Mouse (Mus musculus): ENCODE measurements around the gene Cdk6. TPM values are rescaled to one million over a fixed set of nuclear protein-coding genes. Genes with fewer than 3 reads are reported as not detected.
A peak's percentile ranks its signal among the peaks of the same experiment; 100 is the strongest.

Gene Cdk6
- total and polyA plus RNA-seq, 3 experiments: 79.0 to 318 (median 197) TPM

- Histone ChIP-seq H3K79me2 (ENCODE audit: control insufficient read depth, insufficient read depth, low read length, poor library complexity) (peaks cover 59% of the 10 kb centered on the region), H3K36me3 (ENCODE audit: control insufficient read depth in 1 of 2, insufficient read depth in 2 of 2, low read length in 2 of 2) (peaks cover 37 to 91% of the 10 kb centered on the region in 2 experiments), H3K4me1 (ENCODE audit: control insufficient read depth in 1 of 2, insufficient read depth in 2 of 2, low read length in 2 of 2) (peaks cover 67 to 72% of the 10 kb centered on the region in 2 experiments), H3K9me3 (replicated peaks; ENCODE audit: insufficient read depth, low read length) (no peaks in the 10 kb centered on the region), H3K27ac (ENCODE audit: control insufficient read depth, low read depth, low read length) (peak overlapping the region; percentile 98), H3K27me3 (ENCODE audit: control insufficient read depth in 1 of 2, insufficient read depth in 2 of 2, low read length in 2 of 2) (no peaks in the 10 kb centered on the region), H3K4me3 (ENCODE audit: control insufficient read depth in 1 of 2, insufficient read depth in 1 of 2, low read depth in 2 of 2, low read length in 2 of 2) (no peak overlapping the region), H3K9ac (ENCODE audit: control insufficient read depth, low read depth, low read length, poor library complexity, severe bottlenecking) (peak overlapping the region; percentile 32; the same call in 1 of the 2 replicates)
- DNase-seq (ENCODE audit: low read depth, low spot score): no peak
- TF ChIP-seq MAX (IDR thresholded peaks at IDR 0.05; ENCODE audit: low read length) (no peak), MAFK (IDR thresholded peaks at IDR 0.05; ENCODE audit: borderline replicate concordance, low read depth, low read length) (no peak), MEF2A (IDR thresholded peaks at IDR 0.05; ENCODE audit: extremely low read depth, insufficient replicate concordance, low read depth, low read length, poor library complexity, severe bottlenecking) (no peak), ZNF384 (IDR thresholded peaks at IDR 0.05; ENCODE audit: low read depth, low read length) (no peak), KAT2A (conservative IDR thresholded peaks at IDR 0.05; ENCODE audit: low read depth, low read length) (no peak), TAL1 (IDR thresholded peaks at IDR 0.05; ENCODE audit: low read length) (no peak), GATA1 (IDR thresholded peaks at IDR 0.05; ENCODE audit: low read depth, low read length) (peak; percentile 40; the same call in 1 of the 2 replicates), EP300 (IDR thresholded peaks at IDR 0.05; ENCODE audit: low read depth in 1 of 2, low read length in 2 of 2) (peak; percentile 41 to 71; a peak in 3 of 4 replicates), CHD2 (IDR thresholded peaks at IDR 0.05; ENCODE audit: low read length) (no peak), UBTF (IDR thresholded peaks at IDR 0.05; ENCODE audit: borderline replicate concordance, insufficient read depth, low read depth, low read length) (no peak), SMC3 (IDR thresholded peaks at IDR 0.05; ENCODE audit: low read depth, low read length) (no peak), GABPA (IDR thresholded peaks at IDR 0.05; ENCODE audit: low read depth, low read length) (no peak), ELF1 (IDR thresholded peaks at IDR 0.05; ENCODE audit: low read depth, low read length) (no peak), ZKSCAN1 (IDR thresholded peaks at IDR 0.05; ENCODE audit: low read depth, low read length) (no peak), CTCF (IDR thresholded peaks at IDR 0.05 in 2 of 3, conservative IDR thresholded peaks at IDR 0.05 in 1 of 3; ENCODE audit: control insufficient read depth in 1 of 3, insufficient read depth in 1 of 3, low read depth in 2 of 3, low read length in 3 of 3, poor library complexity in 1 of 3, severe bottlenecking in 1 of 3) (no peak), NRF1 (IDR thresholded peaks at IDR 0.05; ENCODE audit: insufficient read depth, low read depth, low read length, poor library complexity, severe bottlenecking) (no peak), TBP (IDR thresholded peaks at IDR 0.05; ENCODE audit: low read depth, low read length) (no peak), HCFC1 (IDR thresholded peaks at IDR 0.05; ENCODE audit: low read depth, low read length) (no peak), POLR2AphosphoS2 (IDR thresholded peaks at IDR 0.05; ENCODE audit: low read length) (no peak; the same call in 1 of the 2 replicates), MXI1 (IDR thresholded peaks at IDR 0.05; ENCODE audit: low read depth, low read length) (no peak), RAD21 (IDR thresholded peaks at IDR 0.05; ENCODE audit: low read depth, low read length) (no peak), USF2 (IDR thresholded peaks at IDR 0.05; ENCODE audit: borderline replicate concordance in 1 of 2, insufficient read depth in 1 of 2, low read depth in 1 of 2, low read length in 2 of 2) (no peak), ETS1 (IDR thresholded peaks at IDR 0.05; ENCODE audit: low read depth, low read length) (peak; percentile 13; the same call in 1 of the 2 replicates), TCF12 (IDR thresholded peaks at IDR 0.05; ENCODE audit: low read depth, low read length) (peak; percentile 47; the same call in 1 of the 2 replicates), ZC3H11A (IDR thresholded peaks at IDR 0.05; ENCODE audit: low read depth, low read length) (no peak), E2F4 (IDR thresholded peaks at IDR 0.05; ENCODE audit: borderline replicate concordance, low read depth, low read length) (no peak), NELFE (IDR thresholded peaks at IDR 0.05; ENCODE audit: low read depth, low read length) (no peak), MYC (IDR thresholded peaks at IDR 0.05; ENCODE audit: low read depth, low read length) (no peak), BHLHE40 (IDR thresholded peaks at IDR 0.05; ENCODE audit: borderline replicate concordance, low read depth, low read length) (no peak), POLR2A (IDR thresholded peaks at IDR 0.05; ENCODE audit: control insufficient read depth in 1 of 2, insufficient read depth in 1 of 2, low read depth in 1 of 2, low read length in 2 of 2, poor library complexity in 1 of 2) (peak in 1 of 2 experiments; percentile 56; a peak in 1 of 4 replicates), MYB (IDR thresholded peaks at IDR 0.05; ENCODE audit: low read depth, low read length) (peak; percentile 55; the same call in 1 of the 2 replicates), RCOR1 (IDR thresholded peaks at IDR 0.05; ENCODE audit: low read depth, low read length) (0 out of 2 replicates have a peak, but pooled peaks have one; percentile 24), JUND (IDR thresholded peaks at IDR 0.05; ENCODE audit: low read depth, low read length) (no peak), USF1 (IDR thresholded peaks at IDR 0.05; ENCODE audit: low read depth, low read length) (no peak), POLR2AphosphoS5 (IDR thresholded peaks at IDR 0.05; ENCODE audit: borderline replicate concordance, low read depth, low read length) (no peak), MAZ (IDR thresholded peaks at IDR 0.05; ENCODE audit: low read depth, low read length) (no peak), SIN3A (IDR thresholded peaks at IDR 0.05; ENCODE audit: low read length) (peak; percentile 22; the same call in 1 of the 2 replicates)
Observed at GRCm38 (mm10) chr5:3356261-3356778, 15.0 kb downstream of the Cdk6 start.
